Mouse (Mus musculus): ENCODE data around the gene Cbs.

- no peak for TF ChIP-seq CTCF (IDR thresholded peaks at IDR 0.05; ENCODE audit: control insufficient read depth, insufficient read depth, low read length)
- TF ChIP-seq POLR2A (IDR thresholded peaks at IDR 0.05; ENCODE audit: borderline replicate concordance, control insufficient read depth, low read depth, low read length): no peak
These were observed 30.6 kb downstream of the Cbs start for GRCm38 (mm10) chr17:31606424-31606823.

Data from bone marrow, adult 2 months (tissue).